Mouse (Mus musculus) intestine, embryonic 14.5 days (tissue): ENCODE measurements around the gene Ppargc1a. TPM values are rescaled to one million over a fixed set of nuclear protein-coding genes. Genes with fewer than 3 reads are reported as not detected.

Source experiments
- ATAC-seq: fragments of 200-750 bp; cut with Nextera tagmentation; replicated peaks from 2 replicates; pipeline ENCODE4 v1.8.0; 2017; ENCODE audit warnings: low read depth, moderate number of reproducible peaks, moderate TSS enrichment, moderate library complexity; ENCODE audit not compliant: low FRiP score, low TSS enrichment
- DNase-seq: peaks from one replicate; pipeline ENCODE4 v3.0.0-alpha.2; 2018; ENCODE audit warnings: low spot score
- H3K27ac ChIP-seq: fragments of 300-500 bp; sonication (generic); 2 replicates; pipeline ENCODE4 v1.5.1; 2014; ENCODE audit warnings: low read depth, mild to moderate bottlenecking, control low read depth
- H3K27me3 ChIP-seq: fragments of 300-500 bp; sonication (generic); replicated peaks from 2 replicates; pipeline ENCODE4 v1.6.1; 2014; ENCODE audit warnings: low read length, control low read depth; ENCODE audit not compliant: control insufficient read depth, insufficient read depth
- H3K36me3 ChIP-seq: fragments of 300-500 bp; sonication (generic); 2 replicates; pipeline ENCODE4 v1.6.1; 2014; ENCODE audit warnings: low read length, control low read depth; ENCODE audit not compliant: control insufficient read depth, insufficient read depth
- H3K4me1 ChIP-seq: fragments of 300-500 bp; sonication (generic); replicated peaks from 2 replicates; pipeline ENCODE4 v1.6.1; 2014; ENCODE audit warnings: low read length, control low read depth, mixed read lengths; ENCODE audit not compliant: control insufficient read depth, insufficient read depth
- H3K4me2 ChIP-seq: fragments of 300-500 bp; sonication (generic); 2 replicates; pipeline ENCODE4 v1.6.1; 2014; ENCODE audit warnings: low read length
- H3K4me3 ChIP-seq: fragments of 300-500 bp; sonication (generic); 2 replicates; pipeline ENCODE4 v1.5.1; 2014; ENCODE audit warnings: low read depth, low read length, control low read depth, mixed read lengths
- H3K9ac ChIP-seq: fragments of 300-500 bp; sonication (generic); 2 replicates; pipeline ENCODE4 v1.6.1; 2014; ENCODE audit warnings: mild to moderate bottlenecking, low read length
- H3K9me3 ChIP-seq: fragments of 300-500 bp; sonication (generic); 2 replicates; pipeline ENCODE4 v1.6.1; 2016; ENCODE audit warnings: low read length, control low read depth; ENCODE audit not compliant: control insufficient read depth
- WGBS: fragments of 180-500 bp; shearing (Covaris S2); extraction: QIAGEN DNeasy Blood & Tissue Kit; methylation state at CpG from one replicate; pipeline ENCODE4 v1.1.7; 2014; 5-methylcytosine and 5-hydroxymethylcytosine counted together
- polyA plus RNA-seq: library from polyadenylated mRNA; unstranded; fragments of >200 nt; fragmentation: Nextera tagmentation; extraction: Ambion mirVana; gene quantifications from 2 replicates; pipeline ENCODE4 v1.2.1, GENCODE M21; 2014

Ppargc1a gene
- polyA plus RNA-seq, 1 experiment from 2014 or later, result 5.5 TPM

DNA sequence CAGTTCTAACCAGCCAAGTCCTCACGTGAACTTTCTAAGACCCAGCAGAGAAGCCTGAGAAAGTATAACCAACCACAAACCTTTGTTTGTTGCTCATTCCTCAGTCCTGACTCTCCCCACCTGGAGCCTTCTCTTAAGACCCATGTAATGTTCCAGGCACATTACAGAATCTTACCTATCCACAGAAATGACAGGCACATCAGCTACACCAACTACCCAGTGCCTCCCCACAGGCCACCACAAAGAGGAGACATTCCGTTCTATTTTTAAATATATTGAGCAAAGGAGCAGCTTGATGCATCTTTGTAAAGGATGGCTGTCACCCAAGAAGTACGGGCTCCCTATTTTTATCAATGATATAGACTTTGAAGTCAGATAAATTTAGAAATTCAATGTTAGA is 20.7 kb downstream of the Ppargc1a start:
- Histone ChIP-seq H3K4me2 (no peak overlapping the region), H3K9me3 (no peaks in the 10 kb centered on the region), H3K9ac (no peak overlapping the region), H3K36me3 (no peaks in the 10 kb centered on the region), H3K27me3 (no peaks in the 10 kb centered on the region), H3K4me3 (no peak overlapping the region), H3K4me1 (no peaks in the 10 kb centered on the region), H3K27ac (no peak overlapping the region)
- 85% methylated on average over 3 of the region's 3 CpGs for WGBS
- DNase-seq (no peak), ATAC-seq (no peak)

DNA sequence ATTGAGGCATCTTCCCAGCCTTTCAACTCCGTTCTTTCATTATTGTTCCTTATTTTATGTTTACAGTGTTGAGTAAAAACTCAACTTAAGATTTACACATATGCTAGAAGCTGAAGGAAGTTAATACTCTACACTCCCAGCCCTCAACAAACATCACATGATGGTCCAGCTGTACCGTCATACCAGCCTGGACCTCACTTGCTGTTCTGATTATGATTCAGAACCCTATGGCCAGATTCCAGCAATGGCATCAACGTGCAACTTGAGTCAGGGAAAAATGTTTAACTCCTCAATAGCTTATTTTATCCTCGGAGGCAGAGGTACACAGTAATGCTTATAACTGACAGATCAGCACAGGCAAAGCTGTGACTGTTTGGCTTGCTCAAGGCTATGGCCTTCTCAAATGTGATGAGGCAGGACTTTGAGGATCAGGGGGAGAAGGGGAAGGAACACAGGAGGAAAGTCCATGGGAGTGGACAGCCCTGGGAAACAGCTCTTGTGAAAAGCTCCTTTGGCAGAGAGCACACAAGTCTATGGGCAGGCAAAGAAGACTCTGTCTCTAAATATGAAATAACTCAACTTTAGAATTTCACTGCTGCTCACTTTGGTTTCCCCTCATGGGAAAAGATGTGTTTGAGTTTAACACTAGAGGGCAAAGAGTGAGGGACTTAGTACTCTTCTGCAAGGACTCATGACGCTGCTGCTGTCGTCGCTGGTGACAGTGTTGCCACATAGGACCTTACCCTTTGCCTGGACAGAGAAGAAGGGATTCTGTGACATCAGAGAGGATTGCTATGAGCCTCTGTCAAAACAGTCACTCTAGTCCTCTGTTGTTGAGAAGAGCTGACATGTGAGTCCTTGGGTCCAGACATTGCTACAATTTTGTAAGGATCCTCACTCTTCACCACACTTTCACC is 22.1 kb downstream of the Ppargc1a start:
- Histone ChIP-seq H3K9ac (no peak overlapping the region), H3K4me2 (no peak overlapping the region), H3K4me1 (no peaks in the 10 kb centered on the region), H3K27ac (no peak overlapping the region), H3K27me3 (no peaks in the 10 kb centered on the region), H3K4me3 (no peak overlapping the region), H3K36me3 (no peaks in the 10 kb centered on the region), H3K9me3 (no peaks in the 10 kb centered on the region)
- DNase-seq (no peak), ATAC-seq (no peak)
- WGBS, result 65% methylated on average over 7 of the region's 7 CpGs

DNA sequence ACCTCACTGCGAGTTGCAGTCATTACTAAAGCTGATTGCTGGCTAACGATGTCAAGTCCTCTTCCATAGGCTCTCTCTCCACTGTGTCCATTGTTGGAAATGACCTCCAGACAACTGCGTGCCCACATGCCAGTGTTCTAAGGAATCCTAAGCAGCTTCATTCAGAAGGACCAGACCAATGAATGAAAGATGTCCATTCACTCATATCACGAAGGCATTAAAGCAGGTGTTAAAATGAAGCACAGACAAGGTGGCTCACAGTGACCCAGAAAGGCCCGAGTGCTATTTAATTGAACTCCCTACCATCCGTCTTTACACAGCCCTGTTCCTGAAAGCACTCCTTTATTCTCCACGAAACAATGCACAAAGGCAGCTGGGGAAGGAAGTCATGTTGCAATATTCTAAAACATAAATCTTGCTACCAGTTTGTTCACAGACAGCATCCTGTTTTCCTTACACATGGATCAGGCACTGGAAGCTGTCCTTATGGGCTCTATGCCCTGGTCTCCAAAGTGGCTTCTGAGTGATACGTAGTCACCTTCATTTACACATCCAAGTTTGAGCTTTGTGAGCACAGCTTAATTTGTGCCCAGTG is 23.3 kb downstream of the Ppargc1a start:
- DNase-seq, result no peak
- H3K36me3 ChIP-seq, result no peaks in the 10 kb centered on the region
- 0 out of 2 replicates have a peak, but pooled peaks cover 4% of the 10 kb centered on the region for H3K4me1 ChIP-seq
- H3K4me2 ChIP-seq, result no peak overlapping the region
- no peak for ATAC-seq
- H3K27me3 ChIP-seq, result no peaks in the 10 kb centered on the region
- WGBS, result 70% methylated on average over 8 of the region's 8 CpGs
- H3K27ac ChIP-seq, result no peak overlapping the region
- no peak overlapping the region for H3K9ac ChIP-seq
- H3K9me3 ChIP-seq, result no peaks in the 10 kb centered on the region
- H3K4me3 ChIP-seq, result no peak overlapping the region

DNA sequence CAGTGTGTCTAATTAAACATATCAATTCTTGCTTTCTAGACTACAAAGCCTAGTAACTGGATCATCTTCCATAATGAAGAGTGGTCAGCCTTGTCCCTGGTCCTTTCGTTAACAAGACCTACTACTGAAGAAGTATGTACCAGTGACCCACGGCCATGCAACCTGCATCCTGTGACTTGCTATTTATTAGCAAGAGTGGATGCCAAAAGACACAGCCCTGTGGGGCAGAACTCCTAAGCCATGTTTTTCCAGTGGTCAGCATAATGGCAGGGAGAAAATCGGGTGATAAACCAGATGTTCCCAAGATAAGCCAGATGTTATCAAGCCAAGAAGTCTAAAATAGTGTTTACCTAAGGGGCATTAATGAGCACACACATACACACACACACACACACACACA is 26.0 kb downstream of the Ppargc1a start:
- Histone ChIP-seq H3K36me3 (no peaks in the 10 kb centered on the region), H3K4me3 (no peak overlapping the region), H3K27me3 (no peaks in the 10 kb centered on the region), H3K4me1 (0 out of 2 replicates have a peak, but pooled peaks cover 7% of the 10 kb centered on the region), H3K9ac (no peak overlapping the region), H3K4me2 (no peak overlapping the region), H3K27ac (no peak overlapping the region), H3K9me3 (no peaks in the 10 kb centered on the region)
- ATAC-seq, result no peak
- WGBS, result 74% methylated on average over 3 of the region's 3 CpGs
- DNase-seq, result no peak

DNA sequence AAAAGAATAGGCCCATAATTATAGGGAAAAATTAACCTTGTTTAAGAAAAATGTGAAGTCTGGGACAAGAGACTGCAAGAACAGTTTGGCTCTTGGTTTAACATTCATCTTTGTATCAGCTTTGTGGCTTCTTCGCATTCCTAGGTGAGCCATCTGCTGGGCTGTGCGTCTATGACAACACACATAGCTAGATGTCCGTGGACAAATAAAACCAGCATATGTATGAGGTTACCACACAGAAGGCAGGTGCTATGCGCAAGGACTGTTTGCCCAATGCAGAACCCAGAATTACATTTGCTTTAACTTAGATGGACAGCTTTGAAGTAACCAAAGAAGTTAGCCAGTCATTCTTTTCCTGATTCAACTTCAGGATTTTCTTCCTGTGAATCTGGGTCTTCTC is 26.7 kb downstream of the Ppargc1a start:
- no peak overlapping the region for H3K4me2 ChIP-seq
- H3K27ac ChIP-seq, result no peak overlapping the region
- ATAC-seq (no peak), DNase-seq (no peak)
- H3K9me3 ChIP-seq, result no peaks in the 10 kb centered on the region
- 0 out of 2 replicates have a peak, but pooled peaks cover 7% of the 10 kb centered on the region for H3K4me1 ChIP-seq
- no peak overlapping the region for H3K9ac ChIP-seq
- no peaks in the 10 kb centered on the region for H3K27me3 ChIP-seq
- H3K4me3 ChIP-seq, result no peak overlapping the region
- 65% methylated on average over 4 of the region's 4 CpGs for WGBS
- H3K36me3 ChIP-seq, result no peaks in the 10 kb centered on the region

DNA sequence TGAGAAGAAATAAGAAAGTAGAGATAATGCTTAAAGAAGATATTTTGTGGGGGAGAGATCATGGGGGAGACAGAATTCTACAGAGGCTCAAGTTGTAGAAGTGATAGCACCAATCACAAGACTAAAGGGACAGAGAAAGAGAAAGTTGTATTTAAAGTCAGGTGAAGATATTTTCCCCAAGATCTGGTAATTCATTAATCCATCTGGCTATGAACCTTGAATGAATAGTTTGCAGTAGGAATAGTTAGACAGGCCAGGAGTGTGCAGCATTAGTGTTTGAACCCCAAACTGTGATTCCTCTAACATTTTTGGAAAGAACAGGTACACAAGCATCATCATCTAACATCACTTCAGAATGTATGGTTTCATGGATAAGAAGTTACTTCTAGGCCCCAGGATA is 28.0 kb downstream of the Ppargc1a start:
- H3K4me3 ChIP-seq, result no peak overlapping the region
- no peak overlapping the region for H3K9ac ChIP-seq
- H3K36me3 ChIP-seq, result no peaks in the 10 kb centered on the region
- 0 out of 2 replicates have a peak, but pooled peaks cover 7% of the 10 kb centered on the region for H3K4me1 ChIP-seq
- DNase-seq, result no peak
- H3K9me3 ChIP-seq, result no peaks in the 10 kb centered on the region
- no peak overlapping the region for H3K4me2 ChIP-seq
- no peak overlapping the region for H3K27ac ChIP-seq
- ATAC-seq, result no peak
- H3K27me3 ChIP-seq, result no peaks in the 10 kb centered on the region

DNA sequence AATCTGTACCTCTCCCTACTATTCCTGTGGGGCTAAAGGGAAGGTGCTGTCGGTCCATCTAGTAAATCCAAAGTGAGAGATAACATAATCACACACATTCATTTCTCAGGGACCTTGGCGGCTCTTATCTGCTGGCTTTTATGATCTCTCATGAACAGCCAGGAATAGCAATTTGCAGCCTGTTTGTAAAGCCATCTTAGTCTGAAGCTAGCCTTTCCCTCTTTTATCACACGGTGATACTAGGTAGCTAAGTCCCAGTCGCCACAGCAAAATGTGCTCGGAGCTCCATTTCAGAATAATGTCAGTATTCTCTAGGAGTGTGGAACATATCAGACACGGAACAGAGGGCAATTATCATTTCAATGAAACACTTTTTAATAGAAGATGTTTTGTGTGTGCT is 29.2 kb downstream of the Ppargc1a start:
- Histone ChIP-seq H3K4me1 (0 out of 2 replicates have a peak, but pooled peaks cover 7% of the 10 kb centered on the region), H3K9me3 (no peaks in the 10 kb centered on the region), H3K9ac (no peak overlapping the region), H3K4me2 (no peak overlapping the region), H3K4me3 (no peak overlapping the region), H3K27ac (no peak overlapping the region), H3K27me3 (no peaks in the 10 kb centered on the region), H3K36me3 (no peaks in the 10 kb centered on the region)
- DNase-seq (no peak), ATAC-seq (no peak)
- 51% methylated on average over 6 of the region's 6 CpGs for WGBS

DNA sequence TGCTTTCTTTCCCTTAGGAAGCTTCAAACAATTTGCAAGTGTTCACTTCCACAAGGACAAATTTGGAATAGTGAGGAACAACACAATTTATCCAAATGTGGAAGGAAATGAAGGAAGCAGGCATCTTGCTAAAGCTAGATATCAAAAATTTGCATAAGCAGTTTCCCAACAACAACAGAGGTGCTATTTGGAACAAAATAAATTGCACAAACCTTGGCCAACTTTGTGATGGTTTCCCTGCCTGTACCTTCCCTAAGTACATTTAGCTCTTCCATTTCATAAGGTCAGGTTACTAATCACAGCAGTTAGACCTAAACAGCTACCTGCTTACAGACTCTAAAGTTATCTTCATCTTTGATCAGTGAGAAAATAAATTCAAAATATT is 29.9 kb downstream of the Ppargc1a start:
- Histone ChIP-seq H3K4me1 (0 out of 2 replicates have a peak, but pooled peaks cover 7% of the 10 kb centered on the region), H3K27me3 (no peaks in the 10 kb centered on the region), H3K36me3 (no peaks in the 10 kb centered on the region), H3K9me3 (no peaks in the 10 kb centered on the region), H3K9ac (no peak overlapping the region), H3K27ac (no peak overlapping the region), H3K4me3 (no peak overlapping the region), H3K4me2 (no peak overlapping the region)
- ATAC-seq (no peak), DNase-seq (no peak)
